24 mouse cellular contexts compared by ENCODE assay signal in genomic region chr5:119080747-119081146, GRCm38 (mm10).
DNase-seq lines count a peak whose midpoint lies in the region; ATAC-seq and TF ChIP-seq lines count a peak whose summit lies in the region.
"Had no signal": no experiment of that assay in that cellular context is flagged by ENCODE, and none has a peak within 500 bp of the region (broad histone marks: within the 10 kb centered on the region; RNA-seq: fewer than 3 reads in every experiment).

No protein-coding gene starts in this region.

- TF ChIP-seq EP300 in liver, postnatal 0 days (IDR thresholded peaks at IDR 0.05; ENCODE audit: low read depth), result no peak

- H3K4me1 ChIP-seq in midbrain, embryonic 11.5 days (ENCODE audit: control insufficient read depth, insufficient read depth, low read length), result no peaks in the 10 kb centered on the region
- H3K4me1 ChIP-seq in midbrain, embryonic 13.5 days (replicated peaks), result peaks cover 5% of the 10 kb centered on the region; the same call in 1 of the 2 replicates
- peaks cover 9% of the 10 kb centered on the region; the same call in 1 of the 2 replicates for H3K4me1 ChIP-seq in intestine, embryonic 15.5 days (replicated peaks)
- H3K4me1 ChIP-seq in intestine, postnatal 0 days (replicated peaks; ENCODE audit: control insufficient read depth, insufficient read depth, low read length), result no peaks in the 10 kb centered on the region; the same call in 1 of the 2 replicates
- no peaks in the 10 kb centered on the region for H3K4me1 ChIP-seq in liver, postnatal 0 days (ENCODE audit: insufficient read depth)

- H3K9me3 ChIP-seq in midbrain, embryonic 11.5 days (ENCODE audit: control insufficient read depth, low read length), result no peaks in the 10 kb centered on the region
- no peaks in the 10 kb centered on the region for H3K9me3 ChIP-seq in midbrain, embryonic 13.5 days
- H3K9me3 ChIP-seq in intestine, embryonic 15.5 days, result no peaks in the 10 kb centered on the region
- no peaks in the 10 kb centered on the region for H3K9me3 ChIP-seq in intestine, postnatal 0 days (ENCODE audit: control insufficient read depth)
- no peaks in the 10 kb centered on the region for H3K9me3 ChIP-seq in liver, postnatal 0 days (ENCODE audit: low read length)
- H3K9me3 ChIP-seq: embryonic facial prominence, embryonic 10.5 days; embryonic facial prominence, embryonic 12.5 days; forebrain, embryonic 13.5 days; forebrain, embryonic 15.5 days had no signal

- H3K27ac ChIP-seq in midbrain, embryonic 11.5 days (ENCODE audit: low read depth, low read length), result no peak overlapping the region
- no peak overlapping the region for H3K27ac ChIP-seq in midbrain, embryonic 13.5 days
- H3K27ac ChIP-seq in intestine, embryonic 15.5 days, result no peak overlapping the region
- H3K27ac ChIP-seq in intestine, postnatal 0 days (ENCODE audit: low read depth, low read length), result 0 out of 2 replicates have a peak overlapping the region, but pooled peaks have one; percentile 3
- H3K27ac ChIP-seq in liver, postnatal 0 days (ENCODE audit: low read depth), result no peak overlapping the region
- H3K27ac ChIP-seq: embryonic facial prominence, embryonic 10.5 days; embryonic facial prominence, embryonic 12.5 days; forebrain, embryonic 13.5 days; forebrain, embryonic 15.5 days had no signal

- no peak overlapping the region for H3K4me3 ChIP-seq in midbrain, embryonic 11.5 days (ENCODE audit: low read depth, low read length)
- no peak overlapping the region for H3K4me3 ChIP-seq in midbrain, embryonic 13.5 days (replicated peaks)
- no peak overlapping the region for H3K4me3 ChIP-seq in intestine, embryonic 15.5 days (replicated peaks)
- H3K4me3 ChIP-seq in intestine, postnatal 0 days (ENCODE audit: low read depth, low read length), result no peak overlapping the region
- no peak overlapping the region for H3K4me3 ChIP-seq in liver, postnatal 0 days (ENCODE audit: low read depth, low read length)
- H3K4me3 ChIP-seq: embryonic facial prominence, embryonic 10.5 days; embryonic facial prominence, embryonic 12.5 days; forebrain, embryonic 13.5 days; forebrain, embryonic 15.5 days had no signal

- no peaks in the 10 kb centered on the region for H3K36me3 ChIP-seq in midbrain, embryonic 11.5 days (ENCODE audit: control insufficient read depth, insufficient read depth, low read length)
- H3K36me3 ChIP-seq in midbrain, embryonic 13.5 days, result no peaks in the 10 kb centered on the region
- H3K36me3 ChIP-seq in intestine, embryonic 15.5 days, result no peaks in the 10 kb centered on the region
- no peaks in the 10 kb centered on the region for H3K36me3 ChIP-seq in intestine, postnatal 0 days (ENCODE audit: control insufficient read depth, insufficient read depth)
- H3K36me3 ChIP-seq in liver, postnatal 0 days (replicated peaks; ENCODE audit: insufficient read depth, low read length), result no peaks in the 10 kb centered on the region
- H3K36me3 ChIP-seq: embryonic facial prominence, embryonic 10.5 days; embryonic facial prominence, embryonic 12.5 days; forebrain, embryonic 15.5 days; G1E had no signal

- peaks cover 10% of the 10 kb centered on the region for H3K27me3 ChIP-seq in midbrain, embryonic 11.5 days (ENCODE audit: control insufficient read depth, insufficient read depth, low read length)
- H3K27me3 ChIP-seq in midbrain, embryonic 13.5 days, result peaks cover 15% of the 10 kb centered on the region
- peaks cover 6% of the 10 kb centered on the region; the same call in 1 of the 2 replicates for H3K27me3 ChIP-seq in intestine, embryonic 15.5 days (replicated peaks)
- H3K27me3 ChIP-seq in intestine, postnatal 0 days (replicated peaks; ENCODE audit: control insufficient read depth, insufficient read depth, low read length), result no peaks in the 10 kb centered on the region
- H3K27me3 ChIP-seq in liver, postnatal 0 days (ENCODE audit: insufficient read depth, low read length), result peaks cover 6% of the 10 kb centered on the region
- H3K27me3 ChIP-seq: CH12.LX, Patski had no signal

- no peak overlapping the region for H3K9ac ChIP-seq in midbrain, embryonic 11.5 days (ENCODE audit: low read length)
- no peak overlapping the region for H3K9ac ChIP-seq in midbrain, embryonic 13.5 days (replicated peaks)
- no peak overlapping the region for H3K9ac ChIP-seq in intestine, embryonic 15.5 days
- no peak overlapping the region for H3K9ac ChIP-seq in intestine, postnatal 0 days (ENCODE audit: low read depth, low read length)
- H3K9ac ChIP-seq in liver, postnatal 0 days (replicated peaks), result no peak overlapping the region
- H3K9ac ChIP-seq: embryonic facial prominence, embryonic 12.5 days; forebrain, embryonic 13.5 days; forebrain, embryonic 15.5 days had no signal

- intact Hi-C loops in left cerebral cortex, postnatal 14 days (cut with DNase I), result no loop called here

- TF ChIP-seq CTCF in intestine, postnatal 0 days (IDR thresholded peaks at IDR 0.05; ENCODE audit: low read depth), result no peak
- no peak for TF ChIP-seq CTCF in liver, postnatal 0 days (IDR thresholded peaks at IDR 0.05; ENCODE audit: low read depth)

- 89% methylated on average over 5 of the region's 5 CpGs for WGBS in midbrain, embryonic 11.5 days
- WGBS in midbrain, embryonic 13.5 days, result 80% methylated on average over 5 of the region's 5 CpGs
- 70% methylated on average over 5 of the region's 5 CpGs for WGBS in intestine, embryonic 15.5 days
- WGBS in intestine, postnatal 0 days, result 46% methylated on average over 5 of the region's 5 CpGs
- 69% methylated on average over 5 of the region's 5 CpGs for whole genome bisulfite sequencing in liver, postnatal 0 days (ENCODE audit: insufficient replicate concordance)

- ATAC-seq in midbrain, embryonic 11.5 days (ENCODE audit: low FRiP score), result no peak
- ATAC-seq in midbrain, embryonic 13.5 days, result no peak
- ATAC-seq in intestine, embryonic 15.5 days, result peak; percentile 72
- ATAC-seq in intestine, postnatal 0 days, result peak; percentile 80
- ATAC-seq in liver, postnatal 0 days, result no peak
- ATAC-seq: activated CD4-positive, CD25-positive, alpha-beta regulatory T cell, adult 4 months; CD4-positive, CD25-positive, alpha-beta regulatory T cell, adult 4 months; forebrain, embryonic 13.5 days; forebrain, embryonic 15.5 days; Patski had no signal

- H3K4me2 ChIP-seq in midbrain, embryonic 11.5 days, result no peak overlapping the region
- H3K4me2 ChIP-seq in midbrain, embryonic 13.5 days (replicated peaks), result no peak overlapping the region
- no peak overlapping the region for H3K4me2 ChIP-seq in intestine, embryonic 15.5 days (replicated peaks)
- H3K4me2 ChIP-seq in intestine, postnatal 0 days (replicated peaks; ENCODE audit: low read depth), result no peak overlapping the region
- H3K4me2 ChIP-seq in liver, postnatal 0 days (ENCODE audit: low read depth, low read length), result no peak overlapping the region
- H3K4me2 ChIP-seq: embryonic facial prominence, embryonic 12.5 days; forebrain, embryonic 13.5 days; forebrain, embryonic 15.5 days had no signal

- peak; percentile 14 for DNase-seq in midbrain, embryonic 11.5 days (ENCODE audit: low spot score, missing footprints)
- no peak for DNase-seq in left cerebral cortex, postnatal 14 days (ENCODE audit: low spot score in 2 of 2)
- no peak for DNase-seq in liver, postnatal 0 days
- DNase-seq: adrenal gland, adult 8-10 months; adrenal gland, postnatal 14 days; adrenal gland, postnatal 36 days; B cell, adult 2 months; cerebellum, adult 11-12 months; cerebellum, adult 2 months; cerebellum, adult 9-10 months; cerebellum, postnatal 10 days; cerebellum, postnatal 25 days had no signal

Comparison
In these comparisons a context has a peak if more than half of its experiments do, and no peak if none do; other contexts are left out.
1. ATAC-seq: peak in intestine, embryonic 15.5 days (single experiment) and intestine, postnatal 0 days (single experiment); none in midbrain, embryonic 11.5 days (single experiment), midbrain, embryonic 13.5 days (single experiment) and liver, postnatal 0 days (single experiment).